Mouse (Mus musculus) liver, postnatal 0 days (tissue): ENCODE measurements at regions not wholly inside any gene's neighbourhood (a gene's known extent, or its start where the extent isn't known, plus 50 kb on each side); places are given as distances from the start of the nearest gene placed in this dataset.

ENCODE experiments used
- ATAC-seq: fragments of 200-750 bp; cut with Nextera tagmentation; 2 replicates; pipeline ENCODE4 v1.8.0; 2017; ENCODE audit warnings: mild to moderate bottlenecking, moderate library complexity
- DNase-seq: peaks from one replicate; pipeline ENCODE4 v3.0.0-alpha.2; 2016
- H3K27ac ChIP-seq: fragments of 300-500 bp; sonication (generic); 2 replicates; pipeline ENCODE4 v1.5.1; 2014; ENCODE audit warnings: antibody characterized with exemption, moderate library complexity, mild to moderate bottlenecking, low read depth
- H3K27me3 ChIP-seq: fragments of 300-500 bp; sonication (generic); 2 replicates; pipeline ENCODE4 v1.6.1; 2014; ENCODE audit warnings: low read length, control low read depth, mixed read lengths; ENCODE audit not compliant: insufficient read depth
- H3K36me3 ChIP-seq: fragments of 300-500 bp; sonication (generic); replicated peaks from 2 replicates; pipeline ENCODE4 v1.6.1; 2014; ENCODE audit warnings: mild to moderate bottlenecking, control low read depth, low read length, moderate library complexity, mixed read lengths; ENCODE audit not compliant: insufficient read depth
- H3K4me1 ChIP-seq: fragments of 300-500 bp; sonication (generic); 2 replicates; pipeline ENCODE4 v1.6.1; 2014; ENCODE audit warnings: antibody characterized with exemption, mild to moderate bottlenecking, control low read depth; ENCODE audit not compliant: insufficient read depth
- H3K4me2 ChIP-seq: fragments of 300-500 bp; sonication (generic); 2 replicates; pipeline ENCODE4 v1.6.1; 2014; ENCODE audit warnings: low read depth, mild to moderate bottlenecking, low read length, moderate library complexity, mixed read lengths
- H3K4me3 ChIP-seq: fragments of 300-500 bp; sonication (generic); 2 replicates; pipeline ENCODE4 v1.5.1; 2014; ENCODE audit warnings: low read depth, low read length
- H3K9ac ChIP-seq: fragments of 300-500 bp; sonication (generic); replicated peaks from 2 replicates; pipeline ENCODE4 v1.6.1; 2014; ENCODE audit warnings: mild to moderate bottlenecking, moderate library complexity
- H3K9me3 ChIP-seq: fragments of 300-500 bp; sonication (generic); 2 replicates; pipeline ENCODE4 v1.6.1; 2016; ENCODE audit warnings: mild to moderate bottlenecking, control low read depth, low read length, mixed read lengths
- CTCF ChIP-seq: sonication (generic); IDR thresholded peaks from 2 replicates; pipeline ENCODE4 v1.5.1; 2016; ENCODE audit warnings: antibody characterized with exemption, low read depth
- EP300 ChIP-seq: IDR thresholded peaks from 2 replicates; pipeline ENCODE4 v1.6.1; 2016; ENCODE audit warnings: antibody characterized with exemption, low read depth, mild to moderate bottlenecking
- WGBS: fragments of 180-500 bp; shearing (Covaris S2); extraction: QIAGEN DNeasy Blood & Tissue Kit; methylation state at CpG from one replicate; pipeline ENCODE4 v1.1.7; 2014; ENCODE audit not compliant: insufficient replicate concordance; 5-methylcytosine and 5-hydroxymethylcytosine counted together

GRCm38 (mm10) chr5:46756094-46756493 lies 898.7 kb upstream of the Lcorl start:
- Histone ChIP-seq H3K27me3 (no peaks in the 10 kb centered on the region), H3K9me3 (no peaks in the 10 kb centered on the region), H3K4me2 (no peak overlapping the region), H3K4me3 (no peak overlapping the region), H3K9ac (no peak overlapping the region), H3K27ac (no peak overlapping the region), H3K36me3 (no peaks in the 10 kb centered on the region), H3K4me1 (no peaks in the 10 kb centered on the region)
- DNase-seq (no peak), ATAC-seq (no peak)
- no peak for TF ChIP-seq CTCF
- no peak for TF ChIP-seq EP300
- 75% methylated on average over 5 of the region's 5 CpGs for WGBS

DNA sequence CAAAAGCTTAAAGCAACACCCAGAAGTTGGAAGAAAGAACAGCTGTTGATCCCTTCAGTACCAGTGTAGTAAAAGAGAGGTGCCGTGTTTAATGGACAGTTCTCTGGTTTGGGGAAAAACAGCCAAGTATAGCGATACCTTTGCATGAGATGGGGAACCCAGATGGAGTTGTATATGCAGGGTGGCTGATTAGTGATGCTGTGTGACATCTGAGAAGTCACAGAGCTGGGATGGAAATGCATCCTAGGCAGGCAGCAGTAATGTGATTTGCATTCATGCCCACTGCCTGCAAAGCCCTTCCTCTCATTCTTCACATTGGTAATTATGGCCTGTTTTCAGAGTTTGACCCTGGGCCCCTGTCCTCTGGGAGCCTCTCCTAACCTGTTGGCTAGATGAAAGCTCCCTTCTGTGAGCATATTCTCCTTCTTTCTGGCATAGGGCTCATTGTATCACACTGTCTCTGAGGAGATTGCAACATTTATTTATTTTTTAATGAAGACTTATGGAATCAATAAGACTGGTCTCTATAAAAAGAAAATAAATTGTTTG lies 882.7 kb upstream of the Lcorl start:
- Histone ChIP-seq H3K4me3 (no peak overlapping the region), H3K9ac (no peak overlapping the region), H3K27ac (no peak overlapping the region), H3K9me3 (no peaks in the 10 kb centered on the region), H3K4me2 (no peak overlapping the region), H3K4me1 (no peaks in the 10 kb centered on the region), H3K36me3 (no peaks in the 10 kb centered on the region), H3K27me3 (no peaks in the 10 kb centered on the region)
- WGBS, result 73% methylated on average over 2 of the region's 2 CpGs
- TF ChIP-seq CTCF (no peak), EP300 (no peak)
- no peak for ATAC-seq
- DNase-seq, result no peak

- Histone ChIP-seq H3K27me3 (no peaks in the 10 kb centered on the region), H3K9me3 (no peaks in the 10 kb centered on the region), H3K4me2 (no peak overlapping the region), H3K4me3 (no peak overlapping the region), H3K9ac (no peak overlapping the region), H3K27ac (no peak overlapping the region), H3K36me3 (no peaks in the 10 kb centered on the region), H3K4me1 (no peaks in the 10 kb centered on the region)
- DNase-seq, result no peak
- TF ChIP-seq EP300 (no peak), CTCF (no peak)
- no peak for ATAC-seq
- 79% methylated on average over 3 of the region's 3 CpGs for WGBS
Measured at GRCm38 (mm10) chr5:46732510-46732909, 875.1 kb upstream of the Lcorl start.

GRCm38 (mm10) chr5:46732025-46732424 lies 874.6 kb upstream of the Lcorl start:
- WGBS, result 78% methylated on average over 5 of the region's 5 CpGs
- no peaks in the 10 kb centered on the region for H3K9me3 ChIP-seq
- H3K36me3 ChIP-seq, result no peaks in the 10 kb centered on the region
- H3K9ac ChIP-seq, result no peak overlapping the region
- no peak overlapping the region for H3K4me3 ChIP-seq
- H3K27me3 ChIP-seq, result no peaks in the 10 kb centered on the region
- ATAC-seq, result no peak
- no peak overlapping the region for H3K27ac ChIP-seq
- no peaks in the 10 kb centered on the region for H3K4me1 ChIP-seq
- no peak for TF ChIP-seq CTCF
- no peak for TF ChIP-seq EP300
- H3K4me2 ChIP-seq, result no peak overlapping the region
- no peak for DNase-seq

DNA sequence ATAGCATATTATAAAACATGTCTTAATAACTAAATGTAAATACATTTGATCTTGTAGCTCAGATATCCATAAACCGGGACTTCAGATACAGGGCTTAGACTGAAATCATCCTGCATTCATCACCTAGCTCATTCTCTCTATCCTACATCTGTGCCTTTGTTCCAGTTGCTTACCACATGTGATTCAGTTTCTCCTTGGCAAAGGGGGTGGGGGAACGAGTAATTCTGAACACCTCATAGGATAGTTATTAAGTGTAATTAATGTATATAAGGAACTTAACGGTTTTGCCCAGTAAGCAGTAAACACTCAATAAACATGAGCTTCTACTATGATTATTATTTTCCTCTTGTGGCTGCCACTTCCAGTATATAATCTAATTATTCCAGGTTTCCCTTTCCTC lies 873.9 kb upstream of the Lcorl start:
- Histone ChIP-seq H3K4me2 (no peak overlapping the region), H3K9me3 (no peaks in the 10 kb centered on the region), H3K36me3 (no peaks in the 10 kb centered on the region), H3K9ac (no peak overlapping the region), H3K27me3 (no peaks in the 10 kb centered on the region), H3K27ac (no peak overlapping the region), H3K4me1 (no peaks in the 10 kb centered on the region), H3K4me3 (no peak overlapping the region)
- ATAC-seq (no peak), DNase-seq (no peak)
- TF ChIP-seq CTCF (no peak), EP300 (no peak)
- WGBS, result 69% methylated on average over 3 of the region's 3 CpGs

DNA sequence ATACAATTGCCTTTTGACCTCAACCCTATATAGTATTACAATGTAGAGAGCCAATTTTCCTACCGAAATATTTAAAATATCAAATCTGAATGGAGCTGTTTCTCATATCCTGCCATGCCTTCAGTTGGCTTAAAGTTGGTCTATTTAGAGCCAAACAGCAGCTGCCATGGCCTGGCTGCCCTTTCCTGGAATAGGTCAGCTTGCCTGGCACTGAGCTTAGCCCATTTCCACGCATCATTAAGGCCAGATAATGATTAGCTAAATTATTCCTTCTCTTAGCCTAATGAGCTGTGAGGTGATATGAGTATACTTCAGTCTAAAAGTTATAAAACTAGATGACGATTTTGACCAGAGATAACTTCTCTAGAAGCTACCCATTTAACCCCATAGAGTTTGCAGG lies 852.2 kb upstream of the Lcorl start:
- Histone ChIP-seq H3K27me3 (no peaks in the 10 kb centered on the region), H3K9me3 (no peaks in the 10 kb centered on the region), H3K27ac (no peak overlapping the region), H3K4me1 (no peaks in the 10 kb centered on the region), H3K36me3 (no peaks in the 10 kb centered on the region), H3K9ac (no peak overlapping the region), H3K4me3 (no peak overlapping the region), H3K4me2 (no peak overlapping the region)
- 78% methylated on average over 3 of the region's 3 CpGs for WGBS
- TF ChIP-seq CTCF (no peak), EP300 (no peak)
- no peak for DNase-seq
- ATAC-seq, result no peak

- Histone ChIP-seq H3K9ac (no peak overlapping the region), H3K27me3 (no peaks in the 10 kb centered on the region), H3K9me3 (no peaks in the 10 kb centered on the region), H3K4me3 (no peak overlapping the region), H3K4me1 (no peaks in the 10 kb centered on the region), H3K27ac (no peak overlapping the region), H3K36me3 (no peaks in the 10 kb centered on the region), H3K4me2 (no peak overlapping the region)
- TF ChIP-seq EP300 (no peak), CTCF (no peak)
- ATAC-seq, result no peak
- no peak for DNase-seq
- 77% methylated on average over 1 of the region's 1 CpGs for WGBS
Measured at GRCm38 (mm10) chr5:46707845-46708244, 850.4 kb upstream of the Lcorl start.
